Mouse (Mus musculus): ENCODE measurements around the gene Slc35d2.

- no peak for TF ChIP-seq CTCF (IDR thresholded peaks at IDR 0.05; ENCODE audit: control insufficient read depth, insufficient read depth, low read length)
- TF ChIP-seq POLR2A (IDR thresholded peaks at IDR 0.05; ENCODE audit: borderline replicate concordance, control insufficient read depth, low read depth, low read length): no peak
Observed at GRCm38 (mm10) chr13:64053959-64054358, 75.2 kb downstream of the Slc35d2 start.
